Mouse (Mus musculus): ENCODE results near the gene Gpc6. TPM values are rescaled to one million over a fixed set of nuclear protein-coding genes. Genes with fewer than 3 reads are reported as not detected.

The Gpc6 gene
- total and polyA plus RNA-seq, 3 experiments: not detected

DNA sequence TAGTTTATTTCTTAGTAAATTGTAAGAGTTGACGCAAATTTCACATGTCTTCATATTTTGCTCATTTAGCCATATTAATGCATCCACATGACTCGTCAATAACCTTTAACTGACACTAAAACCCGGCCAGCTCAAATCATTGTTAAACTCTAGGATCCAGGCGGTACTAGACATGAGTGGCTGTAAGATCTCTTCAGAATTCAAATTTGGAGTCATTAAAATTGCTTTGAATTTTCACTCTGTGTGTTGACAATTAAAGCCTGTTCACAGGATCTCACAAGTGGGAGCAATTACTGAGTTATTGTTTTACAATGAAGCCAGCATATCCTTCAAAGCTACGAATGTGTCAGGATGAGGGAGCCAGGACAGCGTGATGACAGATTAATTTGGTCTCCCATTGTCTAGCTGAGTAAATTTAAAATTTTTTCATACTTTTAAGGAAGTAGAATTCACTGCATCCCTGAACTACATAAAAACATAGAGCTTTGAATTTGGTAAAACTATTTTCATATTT is 421.3 kb downstream of the Gpc6 start:
- H3K27me3 ChIP-seq (ENCODE audit: control insufficient read depth in 1 of 2, insufficient read depth in 2 of 2, low read length in 2 of 2): no peaks in the 10 kb centered on the region
- no peaks in the 10 kb centered on the region for H3K4me1 ChIP-seq (ENCODE audit: control insufficient read depth in 1 of 2, insufficient read depth in 2 of 2, low read length in 2 of 2)
- TF ChIP-seq CHD2 (IDR thresholded peaks at IDR 0.05; ENCODE audit: low read length) (no peak), MYC (IDR thresholded peaks at IDR 0.05; ENCODE audit: low read depth, low read length) (no peak), MAX (IDR thresholded peaks at IDR 0.05; ENCODE audit: low read length) (no peak), USF2 (IDR thresholded peaks at IDR 0.05; ENCODE audit: borderline replicate concordance in 1 of 2, insufficient read depth in 1 of 2, low read depth in 1 of 2, low read length in 2 of 2) (no peak), RCOR1 (IDR thresholded peaks at IDR 0.05; ENCODE audit: low read depth, low read length) (no peak)
- DNase-seq (ENCODE audit: low read depth, low spot score): no peak
- no peaks in the 10 kb centered on the region for H3K9me3 ChIP-seq (replicated peaks; ENCODE audit: insufficient read depth, low read length)
- no peaks in the 10 kb centered on the region for H3K36me3 ChIP-seq (ENCODE audit: control insufficient read depth in 1 of 2, insufficient read depth in 2 of 2, low read length in 2 of 2)
- no peak overlapping the region for H3K9ac ChIP-seq (ENCODE audit: control insufficient read depth, low read depth, low read length, poor library complexity, severe bottlenecking)
- no peaks in the 10 kb centered on the region for H3K79me2 ChIP-seq (ENCODE audit: control insufficient read depth, insufficient read depth, low read length, poor library complexity)
- no peak overlapping the region for H3K4me3 ChIP-seq (ENCODE audit: control insufficient read depth in 1 of 2, insufficient read depth in 1 of 2, low read depth in 2 of 2, low read length in 2 of 2)
- H3K27ac ChIP-seq (ENCODE audit: control insufficient read depth, low read depth, low read length): no peak overlapping the region

DNA sequence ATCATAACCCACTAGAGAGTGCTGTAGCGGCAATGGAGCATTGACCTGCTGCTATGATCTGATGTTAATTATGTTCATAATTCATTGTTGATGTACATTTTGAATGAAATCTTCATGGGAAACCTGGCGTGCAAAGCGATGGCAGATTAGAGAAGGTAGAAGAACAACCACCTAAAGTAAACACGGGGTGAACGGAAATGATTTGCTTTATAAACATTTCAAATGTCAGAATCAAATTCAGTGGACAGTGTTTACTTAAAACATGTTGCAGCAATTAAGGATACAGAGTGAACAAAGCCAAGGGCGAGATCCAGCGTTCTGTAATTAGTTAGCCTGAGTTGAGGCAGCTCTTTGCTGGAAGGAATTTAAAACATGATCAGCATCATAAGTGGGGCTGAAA is 426.2 kb downstream of the Gpc6 start:
- DNase-seq (ENCODE audit: low read depth, low spot score): no peak
- TF ChIP-seq MEF2A (IDR thresholded peaks at IDR 0.05; ENCODE audit: extremely low read depth, insufficient replicate concordance, low read depth, low read length, poor library complexity, severe bottlenecking): no peak
- no peak for TF ChIP-seq POLR2AphosphoS2 (IDR thresholded peaks at IDR 0.05; ENCODE audit: low read length)
- TF ChIP-seq MAZ (IDR thresholded peaks at IDR 0.05; ENCODE audit: low read depth, low read length): no peak
- no peak for TF ChIP-seq NRF1 (IDR thresholded peaks at IDR 0.05; ENCODE audit: insufficient read depth, low read depth, low read length, poor library complexity, severe bottlenecking)
- no peak for TF ChIP-seq BHLHE40 (IDR thresholded peaks at IDR 0.05; ENCODE audit: borderline replicate concordance, low read depth, low read length)
- no peak for TF ChIP-seq E2F4 (IDR thresholded peaks at IDR 0.05; ENCODE audit: borderline replicate concordance, low read depth, low read length)
- no peak for TF ChIP-seq TBP (IDR thresholded peaks at IDR 0.05; ENCODE audit: low read depth, low read length)
- no peak for TF ChIP-seq GABPA (IDR thresholded peaks at IDR 0.05; ENCODE audit: low read depth, low read length)
- Histone ChIP-seq H3K9me3 (replicated peaks; ENCODE audit: insufficient read depth, low read length) (no peaks in the 10 kb centered on the region), H3K27ac (ENCODE audit: control insufficient read depth, low read depth, low read length) (no peak overlapping the region), H3K4me1 (ENCODE audit: control insufficient read depth in 1 of 2, insufficient read depth in 2 of 2, low read length in 2 of 2) (no peaks in the 10 kb centered on the region), H3K9ac (ENCODE audit: control insufficient read depth, low read depth, low read length, poor library complexity, severe bottlenecking) (no peak overlapping the region), H3K36me3 (ENCODE audit: control insufficient read depth in 1 of 2, insufficient read depth in 2 of 2, low read length in 2 of 2) (no peaks in the 10 kb centered on the region), H3K4me3 (ENCODE audit: control insufficient read depth in 1 of 2, insufficient read depth in 1 of 2, low read depth in 2 of 2, low read length in 2 of 2) (no peak overlapping the region), H3K27me3 (ENCODE audit: control insufficient read depth in 1 of 2, insufficient read depth in 2 of 2, low read length in 2 of 2) (no peaks in the 10 kb centered on the region), H3K79me2 (ENCODE audit: control insufficient read depth, insufficient read depth, low read length, poor library complexity) (no peaks in the 10 kb centered on the region)
